Mouse (Mus musculus) heart, adult 2 months (tissue): ENCODE measurements around the gene Plxna2.

Experiments used
- EP300 ChIP-seq: fragments of 200-500 bp; IDR thresholded peaks from 2 replicates; pipeline ENCODE4 v1.6.1; 2011; ENCODE audit warnings: low read depth, low read length, control low read depth; ENCODE audit not compliant: insufficient read depth
- POLR2A ChIP-seq: fragments of 200-500 bp; IDR thresholded peaks from 2 replicates; pipeline ENCODE4 v1.6.1; 2011; ENCODE audit warnings: mild to moderate bottlenecking, low read depth, low read length, control low read depth; ENCODE audit not compliant: insufficient read depth

DNA sequence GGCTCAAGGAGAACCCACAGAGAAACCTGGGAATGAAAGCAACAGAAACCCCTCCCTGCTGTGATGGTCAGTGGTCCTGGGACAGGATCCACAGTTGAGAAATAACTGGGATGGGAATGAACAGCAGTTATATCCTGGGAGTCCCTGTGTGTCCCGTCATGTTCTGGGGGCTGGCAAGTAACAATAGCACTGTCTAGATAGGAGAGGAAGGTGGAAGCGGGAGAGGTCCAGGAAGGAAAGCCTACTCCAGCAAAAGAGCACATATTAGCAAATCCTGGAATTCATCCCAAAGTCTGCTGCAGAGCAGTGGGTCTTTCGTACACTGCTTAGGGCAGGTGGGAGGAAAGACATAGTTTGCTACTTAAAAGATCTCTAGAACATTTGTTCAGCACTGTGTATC, 17.9 kb downstream of the Plxna2 start:
- TF ChIP-seq EP300: no peak
- peak; percentile 14; the same call in 1 of the 2 replicates for TF ChIP-seq POLR2A
